Mouse (Mus musculus) frontal cortex, postnatal 10 days (tissue): ENCODE measurements around the gene Spen.

Experiments
- DNase-seq, 2 experiments: peaks; one replicate each; pipeline ENCODE4 v3.0.0; 2022; ENCODE audit warnings: low spot score in 2 of 2, mixed read lengths in 1 of 2

Gene Spen

DNA sequence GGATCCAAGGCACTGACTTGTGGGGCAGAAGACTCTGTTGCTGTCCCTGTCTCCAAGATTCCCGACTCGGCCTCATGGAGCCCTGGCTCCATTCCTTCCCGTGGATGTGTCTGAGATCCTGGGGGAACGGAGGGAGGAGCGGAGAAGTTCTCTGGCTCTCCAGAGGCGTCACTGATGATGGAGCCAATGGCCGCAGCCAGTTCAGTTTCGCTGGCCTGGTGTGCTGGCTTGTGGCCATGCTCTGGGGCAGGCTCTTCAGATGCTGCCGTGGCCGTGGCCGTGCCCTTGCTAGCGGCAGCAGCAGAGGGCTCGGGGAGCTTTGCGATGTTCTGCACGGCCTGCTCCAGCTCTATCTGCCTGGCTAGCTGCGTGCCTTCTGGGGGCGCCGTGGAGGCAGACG is 64.0 kb downstream of the Spen start:
- no peak for DNase-seq

DNA sequence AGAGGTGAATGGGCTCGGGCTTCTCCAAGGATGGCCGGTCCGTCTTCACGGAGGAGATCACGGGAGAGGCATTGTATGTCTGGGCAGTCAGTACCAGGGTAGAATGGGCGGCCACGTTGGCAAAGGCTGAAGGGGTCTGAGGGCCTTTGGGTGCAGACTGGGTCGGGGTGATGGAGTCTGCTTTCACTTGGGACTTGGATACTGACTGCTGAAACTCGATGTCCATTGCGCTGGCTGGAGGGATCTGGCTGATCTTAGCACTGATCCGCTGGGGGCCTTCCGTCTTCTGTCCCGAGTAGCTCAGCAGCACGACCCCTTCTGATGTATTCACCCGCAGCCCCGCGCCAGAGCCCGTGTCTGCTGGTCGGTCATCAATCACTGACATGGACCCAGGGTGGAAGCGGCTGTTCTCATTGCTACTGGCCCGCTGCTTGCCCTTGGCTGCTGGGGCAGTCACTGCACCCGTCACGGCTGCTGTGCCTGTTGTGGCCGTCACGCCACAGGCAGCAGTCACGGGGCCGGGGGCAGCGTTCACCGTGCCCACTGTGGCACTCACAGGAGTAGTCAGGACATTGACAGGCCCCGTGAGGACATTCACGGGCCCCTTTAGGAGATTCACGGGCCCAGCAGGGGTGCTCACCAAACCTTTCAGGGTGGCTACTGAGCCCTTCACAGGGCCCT is 65.6 kb downstream of the Spen start:
- DNase-seq: no peak

DNA sequence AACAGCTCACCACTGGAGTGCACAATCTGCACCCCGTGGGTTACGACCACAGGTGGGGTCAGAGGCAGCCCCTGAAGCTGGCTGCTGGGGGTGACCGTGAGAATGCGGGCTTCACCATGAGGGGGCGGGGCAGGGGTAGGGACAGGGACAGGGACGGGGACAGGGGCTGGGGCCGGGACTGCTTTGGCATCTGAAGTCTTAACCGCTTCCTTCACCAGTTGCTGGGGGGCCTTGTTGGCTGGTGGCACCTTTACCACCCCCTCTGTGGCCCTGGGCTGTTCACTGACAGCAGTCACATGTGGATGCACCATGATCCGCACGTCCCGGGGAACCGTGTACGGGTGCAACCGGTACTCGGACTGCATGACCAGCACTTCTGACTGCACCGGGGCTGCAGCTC is 66.9 kb downstream of the Spen start:
- DNase-seq: no peak

DNA sequence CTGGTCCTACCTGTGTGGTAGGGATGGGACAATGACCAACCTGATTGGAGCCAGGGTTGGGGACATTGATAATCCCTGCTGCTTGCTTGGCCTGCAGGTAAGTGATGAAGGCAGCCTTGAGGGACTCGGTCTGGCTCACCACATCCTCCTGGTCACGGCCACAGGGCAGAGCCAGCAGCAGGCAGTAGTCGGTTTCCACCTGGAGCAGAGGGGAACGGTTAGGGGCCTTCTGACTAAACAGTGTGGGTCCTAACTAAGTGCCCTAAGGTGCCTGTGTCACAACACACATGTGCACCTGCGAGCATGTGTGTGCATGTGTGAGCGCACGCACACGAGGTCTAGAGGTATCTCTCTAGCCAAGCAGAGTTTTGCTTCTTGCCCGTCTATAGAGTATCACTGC is 69.1 kb downstream of the Spen start:
- DNase-seq: no peak

DNA sequence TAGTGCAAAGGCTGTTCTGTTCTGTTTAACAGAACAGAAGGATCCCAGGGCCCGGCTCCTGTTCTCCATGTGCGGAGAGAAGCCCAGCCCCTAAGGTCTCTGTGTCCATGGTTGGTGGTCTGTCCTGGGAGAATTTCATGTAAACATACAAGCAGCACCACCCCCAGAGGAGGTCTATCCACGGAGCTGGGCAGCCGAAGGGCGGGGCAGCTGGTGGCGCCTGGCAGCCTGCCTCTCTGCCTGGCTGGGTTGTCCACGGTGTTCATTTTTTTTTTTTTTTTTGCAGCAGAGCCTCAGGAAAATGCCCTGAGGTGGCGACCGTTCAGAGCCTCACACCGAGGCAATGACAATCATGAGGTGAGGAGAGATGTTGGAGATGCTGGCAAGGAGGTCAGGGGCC is 69.8 kb downstream of the Spen start:
- no peak for DNase-seq

DNA sequence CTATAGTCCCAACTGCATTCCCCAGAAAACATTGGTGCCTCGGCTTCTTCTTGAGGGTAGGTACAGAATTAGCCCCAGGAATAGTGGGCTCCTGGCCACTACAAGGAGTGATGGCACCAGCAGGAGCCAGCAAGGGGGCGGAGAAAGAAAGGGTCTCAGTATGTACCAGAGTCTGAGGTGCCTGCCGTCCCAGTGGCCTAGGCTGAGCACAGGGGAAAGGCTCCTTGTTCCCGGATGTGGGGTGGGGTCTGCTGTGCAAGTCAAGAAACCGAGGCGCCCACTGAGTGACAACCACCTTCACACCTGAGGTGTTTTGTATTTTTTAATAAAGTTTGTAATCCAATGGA is 70.8 kb downstream of the Spen start:
- DNase-seq: no peak

DNA sequence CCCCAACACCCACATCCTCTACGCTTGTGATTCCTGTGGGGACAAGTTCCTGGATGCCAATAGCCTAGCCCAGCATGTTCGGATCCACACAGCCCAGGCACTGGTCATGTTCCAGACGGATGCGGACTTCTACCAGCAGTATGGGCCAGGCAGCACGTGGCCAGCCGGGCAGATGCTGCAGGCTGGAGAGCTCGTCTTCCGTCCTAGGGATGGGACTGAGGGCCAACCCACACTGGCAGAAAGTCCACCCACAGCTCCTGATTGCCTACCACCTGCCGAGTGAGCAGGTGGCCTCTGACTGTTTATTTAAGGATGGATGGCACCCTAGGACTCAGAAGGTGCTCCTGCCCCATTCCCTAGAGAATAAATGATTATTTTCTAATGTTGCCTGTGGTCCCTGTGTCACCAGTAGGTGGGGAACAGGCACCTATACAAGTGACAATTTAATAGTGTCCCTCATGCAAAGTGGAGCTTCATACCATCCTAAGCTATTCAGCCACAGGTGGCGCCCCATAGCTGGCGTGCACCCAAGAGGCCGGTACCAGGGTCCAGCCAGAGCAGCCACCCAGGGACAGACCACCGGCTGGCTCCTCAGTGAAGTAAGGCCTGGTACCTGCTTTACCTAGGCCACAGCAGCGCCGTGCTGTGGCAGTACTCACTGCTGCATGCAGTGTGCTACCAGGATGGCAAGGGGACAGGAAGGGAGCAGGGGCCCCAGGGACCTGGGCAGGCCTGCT is 71.4 kb downstream of the Spen start:
- no peak for DNase-seq

DNA sequence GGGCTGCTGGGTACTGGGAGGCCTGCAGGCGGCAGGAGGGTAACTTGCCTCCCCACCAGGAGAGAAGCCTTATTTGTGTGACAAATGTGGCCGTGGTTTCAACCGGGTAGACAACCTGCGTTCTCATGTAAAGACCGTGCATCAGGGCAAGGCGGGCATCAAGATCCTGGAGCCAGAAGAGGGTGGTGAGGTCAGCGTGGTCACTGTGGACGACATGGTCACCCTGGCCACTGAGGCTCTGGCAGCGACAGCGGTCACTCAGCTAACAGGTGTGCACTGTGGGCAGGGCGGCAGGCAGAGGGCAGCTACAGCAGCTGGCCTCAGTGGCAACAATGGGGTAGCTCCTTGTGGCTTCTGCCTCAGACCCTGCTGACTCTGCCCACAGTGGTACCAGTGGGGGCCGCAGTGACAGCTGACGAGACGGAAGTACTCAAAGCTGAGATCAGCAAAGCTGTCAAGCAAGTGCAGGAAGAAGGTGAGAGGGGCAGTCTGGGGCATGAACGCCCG is 72.1 kb downstream of the Spen start:
- DNase-seq: no peak

DNA sequence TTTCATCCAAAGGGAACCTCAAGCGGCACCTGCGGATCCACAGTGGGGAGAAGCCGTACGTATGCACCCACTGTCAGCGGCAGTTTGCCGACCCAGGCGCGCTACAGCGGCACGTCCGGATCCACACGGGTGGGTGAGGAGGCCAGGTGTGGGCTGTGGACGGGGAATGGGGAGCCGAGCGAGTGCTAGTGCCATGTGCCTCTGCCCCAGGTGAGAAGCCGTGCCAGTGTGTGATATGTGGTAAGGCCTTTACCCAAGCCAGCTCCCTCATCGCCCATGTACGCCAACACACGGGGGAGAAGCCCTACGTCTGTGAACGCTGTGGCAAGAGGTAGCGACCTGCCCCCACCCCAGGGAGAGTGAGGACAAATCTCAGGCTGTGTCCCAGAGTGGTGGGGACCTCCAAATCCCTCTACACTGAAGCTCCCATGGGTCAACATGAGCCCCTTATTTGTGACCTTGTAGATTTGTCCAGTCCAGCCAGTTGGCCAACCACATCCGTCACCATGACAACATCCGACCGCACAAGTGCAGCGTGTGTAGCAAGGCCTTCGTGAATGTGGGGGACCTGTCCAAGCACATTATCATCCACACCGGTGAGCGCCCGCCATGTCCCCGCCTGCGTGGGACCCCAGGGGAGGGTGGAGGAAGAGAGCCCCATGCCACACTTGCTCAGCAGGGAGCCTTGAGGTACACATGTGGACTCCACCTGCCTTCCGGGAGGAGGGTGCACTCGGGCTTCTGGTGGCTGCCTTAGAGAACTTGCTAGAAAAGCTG is 72.7 kb downstream of the Spen start:
- no peak for DNase-seq

DNA sequence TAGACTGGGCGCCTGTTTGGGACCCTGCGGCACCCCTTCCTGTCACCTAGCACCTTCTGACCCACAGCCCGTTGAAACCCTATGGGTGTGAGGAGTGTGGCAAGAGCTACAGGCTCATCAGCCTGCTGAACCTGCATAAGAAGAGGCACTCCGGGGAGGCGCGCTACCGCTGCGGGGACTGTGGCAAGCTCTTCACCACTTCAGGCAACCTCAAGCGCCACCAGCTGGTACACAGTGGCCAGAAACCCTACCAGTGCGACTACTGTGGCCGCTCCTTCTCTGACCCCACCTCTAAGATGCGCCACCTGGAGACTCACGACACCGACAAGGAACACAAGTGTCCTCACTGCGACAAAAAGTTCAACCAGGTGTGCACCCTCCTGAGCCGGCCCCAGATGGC is 73.7 kb downstream of the Spen start:
- no peak for DNase-seq

DNA sequence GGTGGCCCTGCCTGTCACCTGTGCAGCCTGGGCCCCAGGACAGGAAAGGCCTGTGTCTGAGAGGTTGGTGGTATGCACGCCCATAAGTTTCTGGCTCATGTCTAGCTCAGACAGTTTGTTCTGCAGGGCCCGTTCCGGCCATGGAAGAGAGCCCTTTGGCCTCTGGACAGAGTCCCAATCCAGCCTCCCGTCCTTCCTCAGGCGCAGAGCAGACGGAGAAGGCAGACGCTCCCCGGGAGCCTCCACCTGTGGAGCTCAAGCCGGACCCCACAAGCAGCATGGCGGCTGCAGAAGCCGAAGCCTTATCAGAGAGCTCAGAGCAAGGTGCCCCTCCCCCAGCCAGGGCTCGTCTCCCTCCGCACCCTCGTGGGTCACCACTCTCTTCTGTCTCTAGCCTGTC is 74.9 kb downstream of the Spen start:
- DNase-seq: no peak

DNA sequence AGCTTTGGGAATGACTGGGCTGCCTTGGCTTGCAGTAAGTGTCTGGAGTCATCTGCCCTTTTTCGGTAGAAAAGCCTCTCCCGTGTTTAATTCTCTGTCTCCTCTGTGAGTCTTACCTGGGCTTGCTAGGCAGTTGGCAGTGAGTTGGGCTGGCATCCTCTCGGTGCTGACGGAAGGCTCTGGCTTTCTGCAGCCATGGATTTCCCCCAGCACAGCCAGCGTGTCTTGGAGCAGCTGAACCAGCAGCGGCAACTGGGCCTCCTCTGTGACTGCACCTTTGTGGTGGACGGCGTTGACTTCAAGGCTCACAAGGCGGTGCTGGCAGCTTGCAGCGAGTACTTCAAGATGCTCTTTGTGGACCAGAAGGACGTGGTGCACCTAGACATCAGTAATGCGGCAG is 76.8 kb downstream of the Spen start:
- DNase-seq: no peak

DNA sequence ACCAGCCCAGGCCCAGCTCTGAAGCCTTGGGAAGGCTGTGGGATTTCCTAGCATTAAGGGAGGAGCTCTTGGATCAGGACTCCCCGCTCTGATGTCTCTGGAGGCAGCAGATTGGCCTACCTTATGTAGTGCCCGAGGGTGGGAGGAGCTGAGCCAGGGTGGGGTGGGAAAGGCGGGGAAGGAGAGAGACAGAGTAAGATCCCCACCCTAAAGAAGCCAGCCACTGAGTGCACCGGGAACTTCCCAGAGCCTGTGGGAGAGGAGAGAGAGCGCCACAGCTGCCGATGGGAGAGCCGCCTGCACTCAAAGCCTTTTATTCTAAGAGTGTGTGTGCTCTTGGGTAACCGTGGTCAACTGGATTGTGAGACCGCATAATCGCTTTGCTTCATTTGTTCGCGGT is 77.3 kb downstream of the Spen start:
- no peak for DNase-seq

DNA sequence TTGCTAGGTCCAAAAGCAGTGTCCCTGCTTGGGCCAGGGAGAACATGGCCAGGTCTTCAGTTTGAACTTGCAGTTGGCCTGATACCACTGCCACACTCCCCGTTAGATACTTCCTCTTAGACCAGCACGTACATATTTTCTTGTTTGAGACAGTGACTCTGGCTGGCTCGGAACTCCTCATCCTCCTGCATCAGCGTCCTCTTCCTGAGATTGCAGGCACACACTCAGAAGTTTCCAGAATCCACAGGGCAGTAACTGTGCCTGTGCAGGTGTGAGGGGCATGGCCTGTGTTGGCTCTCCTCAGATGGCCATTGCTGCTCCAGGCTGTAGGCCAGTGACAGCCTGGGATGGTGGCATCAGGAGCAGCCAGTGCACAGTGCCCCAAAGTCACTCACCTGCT is 77.9 kb downstream of the Spen start:
- DNase-seq: no peak

DNA sequence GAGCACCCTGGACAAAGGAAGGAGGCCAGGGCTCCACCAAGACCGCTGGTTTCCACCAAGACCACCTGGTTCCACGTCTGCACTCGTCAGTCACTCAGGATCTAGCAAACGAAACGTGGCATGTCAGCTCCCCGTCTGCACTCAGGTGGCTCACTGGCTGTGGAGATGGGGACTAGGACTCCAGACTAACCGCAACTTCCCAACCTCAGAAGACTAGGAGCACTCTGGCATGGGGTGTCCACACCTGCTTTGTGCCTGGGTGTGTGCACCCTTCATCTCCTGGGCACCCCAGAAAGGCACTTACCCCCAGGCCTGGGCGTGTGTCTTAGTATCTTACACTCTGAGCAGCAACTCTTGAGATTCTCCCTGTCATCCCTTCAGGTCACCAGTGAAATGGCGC is 78.6 kb downstream of the Spen start:
- DNase-seq: no peak

DNA sequence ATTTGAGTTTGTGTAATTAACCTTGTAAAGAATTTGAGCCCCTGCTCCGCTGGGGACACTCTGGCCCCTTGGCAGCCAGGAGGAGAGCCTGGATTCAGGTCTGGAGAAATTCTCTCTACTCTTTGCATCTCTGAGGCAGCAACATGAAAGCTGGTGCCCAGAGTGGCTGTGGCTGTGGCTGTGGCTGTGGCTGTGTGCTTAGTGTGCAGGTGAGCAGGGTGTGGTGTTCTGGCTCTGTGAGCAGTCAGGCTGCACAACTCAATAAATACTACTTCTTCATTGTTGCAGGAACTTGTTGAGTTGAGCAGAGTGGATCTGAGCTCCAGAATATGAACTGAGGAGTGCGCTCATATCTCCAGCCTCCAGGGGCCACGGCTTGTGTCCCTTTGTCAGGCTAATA is 79.5 kb downstream of the Spen start:
- DNase-seq: no peak

DNA sequence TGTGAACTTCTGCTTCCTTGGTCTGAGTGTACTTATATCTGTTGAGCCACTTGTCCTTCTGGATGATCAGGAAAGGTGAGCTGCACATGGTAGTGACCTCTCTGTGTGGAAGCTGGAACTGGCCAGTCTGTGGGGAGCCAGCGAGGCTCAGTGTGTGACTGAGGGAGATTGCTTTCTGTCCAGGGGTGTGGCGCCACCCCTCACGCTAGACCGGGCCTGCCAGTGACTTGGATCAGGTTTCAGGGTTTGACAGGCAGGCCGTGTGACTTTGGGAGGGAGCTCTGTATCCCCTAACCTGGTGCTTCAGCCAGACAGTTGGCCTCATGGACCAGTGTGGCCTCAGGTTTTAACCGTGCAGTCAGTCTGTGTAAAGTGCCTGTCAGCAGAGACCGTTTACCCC is 80.2 kb downstream of the Spen start:
- no peak for DNase-seq

DNA sequence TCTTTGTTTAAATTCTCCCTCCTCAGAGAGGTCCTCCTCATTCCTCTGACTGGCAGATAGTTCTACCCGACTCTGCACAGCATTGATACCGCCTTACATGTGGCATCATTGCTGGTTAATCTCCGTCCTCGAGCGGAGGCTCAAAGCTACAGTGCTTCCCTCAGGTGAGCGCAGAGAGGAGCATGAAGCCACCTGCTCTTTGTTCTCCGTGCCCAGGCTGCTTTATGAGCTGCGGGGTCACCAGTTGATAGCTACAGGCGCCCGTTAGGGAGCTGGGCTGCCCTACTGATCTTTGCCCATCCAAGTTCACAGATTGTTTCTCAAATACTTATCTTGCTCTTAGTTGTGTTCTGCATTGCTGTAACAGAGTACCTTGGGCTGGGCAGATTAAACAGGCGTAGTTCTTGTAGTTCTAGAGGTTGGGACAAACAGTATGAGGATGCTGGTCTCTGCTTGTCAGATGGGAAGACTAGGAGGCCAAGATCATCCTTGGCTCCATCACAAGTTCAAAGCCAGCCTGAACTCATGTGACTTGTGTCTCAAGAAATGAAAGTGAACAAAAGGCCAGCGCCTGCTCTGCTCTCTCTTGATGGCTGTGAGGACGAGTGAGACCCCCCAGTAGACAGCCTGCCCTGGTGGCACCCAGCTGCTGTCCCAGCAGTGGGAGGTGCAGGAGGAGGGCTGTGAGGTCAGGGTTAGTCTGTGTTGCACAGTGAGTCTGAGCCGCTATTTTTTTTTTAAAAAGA is 82.0 kb downstream of the Spen start:
- DNase-seq: no peak

DNA sequence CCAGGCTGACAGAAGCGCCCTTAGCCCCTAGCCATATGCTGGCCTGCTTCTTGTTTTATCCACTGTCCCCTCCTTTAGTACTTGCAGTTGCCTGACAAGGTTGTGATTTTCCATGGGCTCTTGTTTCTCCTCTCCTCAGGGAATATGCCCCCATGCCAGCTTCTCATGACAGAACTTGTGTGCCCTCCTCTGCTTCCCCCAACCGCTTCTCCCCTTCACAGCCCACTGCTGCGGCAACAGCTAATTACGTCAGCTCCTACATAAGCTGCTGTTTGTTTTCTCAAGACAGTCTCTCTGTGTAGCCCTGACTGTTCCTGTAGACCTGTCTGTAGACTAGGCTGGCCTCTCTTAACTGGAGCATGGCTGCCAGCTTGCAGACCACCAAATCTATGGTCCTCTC is 82.9 kb downstream of the Spen start:
- no peak for DNase-seq

DNA sequence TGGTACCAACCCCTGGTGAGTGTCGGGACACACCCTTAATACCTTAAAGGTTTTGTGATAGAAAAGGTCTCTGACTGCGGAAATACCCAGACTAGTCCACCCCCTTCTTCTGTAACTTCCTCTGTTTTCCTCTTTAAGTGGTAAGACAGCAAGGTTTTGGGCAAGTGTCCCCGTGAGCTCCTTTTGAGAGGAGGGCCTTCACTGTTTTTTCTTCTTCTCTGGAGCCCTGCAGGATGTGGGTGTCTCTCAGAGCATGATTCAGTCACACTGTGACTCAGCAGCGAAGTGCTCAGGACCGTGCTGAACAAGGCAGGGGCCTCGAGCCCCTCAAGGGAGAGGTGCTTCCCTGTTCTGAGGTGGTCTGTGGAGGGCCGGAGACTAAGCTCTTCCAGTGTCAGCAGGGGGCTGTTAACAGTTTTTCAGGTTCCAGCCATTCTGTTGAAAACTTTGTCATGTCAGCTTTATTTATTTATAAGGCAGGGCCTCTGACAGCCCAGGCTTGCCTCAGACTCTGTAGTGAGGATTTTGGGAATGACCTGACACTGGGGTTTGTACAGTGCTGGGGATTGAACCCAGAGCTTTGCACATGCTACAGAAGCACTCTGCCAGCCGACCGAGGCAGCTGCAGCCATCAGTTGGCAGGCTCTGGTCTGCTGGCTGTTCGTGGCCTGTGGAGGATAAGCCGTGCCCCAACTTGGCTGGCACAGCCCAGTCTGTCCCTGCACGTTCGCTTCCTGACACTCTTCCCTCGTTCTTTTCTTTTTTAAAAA is 83.6 kb downstream of the Spen start:
- DNase-seq: no peak

DNA sequence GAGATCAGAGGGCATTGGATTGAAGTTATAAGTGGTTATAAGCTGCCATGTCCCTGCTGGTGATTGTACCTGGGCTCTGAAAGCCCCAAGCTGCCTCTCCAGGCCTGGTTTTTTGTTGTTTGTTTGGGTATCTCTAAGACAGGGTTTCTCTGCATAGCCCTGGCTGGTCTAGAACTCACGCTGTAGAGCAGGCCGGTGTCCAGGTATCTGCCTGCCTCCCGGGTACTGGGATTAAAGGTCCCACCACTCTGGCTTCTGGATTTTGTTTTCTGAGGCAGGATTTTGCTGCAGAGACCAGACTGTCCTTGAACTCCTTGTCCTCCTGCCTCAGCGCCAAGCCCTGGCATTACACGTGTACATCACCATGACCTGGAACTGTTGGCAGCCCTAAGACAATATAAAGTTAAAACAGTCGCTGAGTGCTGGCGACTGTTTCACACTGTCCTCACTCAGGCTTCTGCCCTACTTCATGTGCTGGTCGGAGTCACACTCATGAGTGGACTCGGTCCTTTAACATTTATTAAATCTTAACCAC is 86.4 kb downstream of the Spen start:
- DNase-seq: no peak
